Mouse (Mus musculus) heart, embryonic 13.5 days (tissue): ENCODE data around the gene Naa25. TPM values are rescaled to one million over a fixed set of nuclear protein-coding genes. Genes with fewer than 3 reads are reported as not detected.

Experiments used
- ATAC-seq: fragments of 200-750 bp; cut with Nextera tagmentation; 2 replicates; pipeline ENCODE4 v1.8.0; 2017; ENCODE audit warnings: moderate TSS enrichment; ENCODE audit not compliant: insufficient number of reproducible peaks, low FRiP score, low TSS enrichment; ENCODE audit errors: extremely low read depth
- H3K27ac ChIP-seq: fragments of 300-500 bp; sonication (generic); replicated peaks from 2 replicates; pipeline ENCODE4 v1.5.1; 2015; ENCODE audit warnings: moderate library complexity, mild to moderate bottlenecking, inconsistent platforms
- H3K27me3 ChIP-seq: fragments of 300-500 bp; sonication (generic); replicated peaks from 2 replicates; pipeline ENCODE4 v1.6.1; 2015; ENCODE audit warnings: mild to moderate bottlenecking, inconsistent platforms
- H3K36me3 ChIP-seq: fragments of 300-500 bp; sonication (generic); 2 replicates; pipeline ENCODE4 v1.6.1; 2015; ENCODE audit warnings: mild to moderate bottlenecking, inconsistent platforms
- H3K4me1 ChIP-seq: fragments of 300-500 bp; sonication (generic); 2 replicates; pipeline ENCODE4 v1.6.1; 2015; ENCODE audit warnings: inconsistent platforms
- H3K4me2 ChIP-seq: fragments of 300-500 bp; sonication (generic); 2 replicates; pipeline ENCODE4 v1.6.1; 2015; ENCODE audit warnings: inconsistent platforms, mild to moderate bottlenecking, moderate library complexity
- H3K4me3 ChIP-seq: fragments of 300-500 bp; sonication (generic); 2 replicates; pipeline ENCODE4 v1.5.1; 2015; ENCODE audit warnings: moderate library complexity, mild to moderate bottlenecking, inconsistent platforms
- H3K9ac ChIP-seq: fragments of 300-500 bp; sonication (generic); 2 replicates; pipeline ENCODE4 v1.6.1; 2015; ENCODE audit warnings: inconsistent platforms, mild to moderate bottlenecking, moderate library complexity
- H3K9me3 ChIP-seq: fragments of 300-500 bp; sonication (generic); 2 replicates; pipeline ENCODE4 v1.6.1; 2016; ENCODE audit warnings: inconsistent platforms
- WGBS: fragments of 180-500 bp; shearing (Covaris S2); methylation state at CpG from one replicate; pipeline ENCODE4 v1.1.7; 2015; ENCODE audit warnings: mixed read lengths; 5-methylcytosine and 5-hydroxymethylcytosine counted together
- polyA plus RNA-seq: library from polyadenylated mRNA; unstranded; fragments of >200 nt; fragmentation: Nextera tagmentation; extraction: Ambion mirVana; gene quantifications from 2 replicates; pipeline ENCODE4 v1.2.1, GENCODE M21; 2015

Gene Naa25
- polyA plus RNA-seq, 1 experiment from 2014 or later, result 30.4 TPM

DNA sequence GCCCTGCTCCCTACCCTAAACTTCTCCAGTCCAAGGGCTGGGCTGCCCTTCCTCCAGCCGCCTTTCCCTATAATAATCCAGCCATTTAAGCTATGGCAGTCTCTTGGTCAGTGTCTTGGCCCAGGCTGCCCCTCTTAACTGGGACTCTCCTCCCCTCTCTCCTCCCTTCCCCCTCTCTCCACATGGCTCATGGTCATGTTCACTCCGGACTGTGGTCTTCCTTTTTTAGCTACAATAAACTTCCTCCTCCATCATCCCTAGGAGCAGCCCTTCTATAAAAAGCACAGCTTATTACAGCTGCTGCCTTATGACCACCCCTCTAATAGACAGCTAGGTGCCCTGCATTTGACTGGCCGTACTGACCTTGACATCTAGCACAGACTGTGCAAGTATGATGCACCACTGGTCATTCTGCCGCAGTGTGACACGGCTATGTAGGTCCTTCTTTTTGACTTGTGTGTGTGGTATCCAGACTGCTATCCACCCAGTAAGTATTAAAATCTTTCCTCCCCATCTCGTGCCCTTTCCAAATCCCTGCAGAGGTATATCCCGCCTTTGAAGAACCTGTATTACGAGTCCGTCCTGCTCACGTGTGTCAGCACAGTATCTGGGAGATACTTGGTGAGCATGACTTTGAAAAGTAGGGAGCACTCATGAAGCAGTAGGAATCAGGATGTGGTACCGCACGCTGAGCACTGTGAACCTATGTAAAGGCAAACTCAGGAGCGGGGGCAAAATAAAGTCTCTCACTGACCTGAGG, 56.2 kb downstream of the Naa25 start:
- H3K9ac ChIP-seq, result peak overlapping the region; percentile 96
- peak overlapping the region; percentile 96 for H3K27ac ChIP-seq
- H3K4me3 ChIP-seq, result 0 out of 2 replicates have a peak overlapping the region, but pooled peaks have one; percentile 97
- ATAC-seq, result no peak
- no peaks in the 10 kb centered on the region for H3K9me3 ChIP-seq
- peak overlapping the region; percentile 74 for H3K4me2 ChIP-seq
- H3K27me3 ChIP-seq, result no peaks in the 10 kb centered on the region
- H3K4me1 ChIP-seq, result peaks cover 50% of the 10 kb centered on the region
- peaks cover 13% of the 10 kb centered on the region for H3K36me3 ChIP-seq
- 72% methylated on average over 13 of the region's 13 CpGs for WGBS

DNA sequence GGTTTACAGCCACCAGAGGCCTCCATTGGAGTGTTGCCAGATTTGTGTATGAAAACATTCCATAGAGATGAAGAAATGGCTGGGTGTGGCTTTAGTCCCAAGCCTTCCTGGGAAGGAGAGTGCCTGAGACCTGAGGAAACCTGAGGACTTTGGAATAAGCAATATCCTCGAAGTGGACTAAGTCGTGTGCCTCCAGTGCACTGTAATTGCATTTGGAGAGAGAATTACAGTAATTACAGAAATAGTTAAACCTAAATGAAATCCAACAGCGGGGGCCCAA, 56.7 kb downstream of the Naa25 start:
- H3K9ac ChIP-seq, result peak overlapping the region; percentile 96
- no peaks in the 10 kb centered on the region for H3K9me3 ChIP-seq
- no peaks in the 10 kb centered on the region for H3K27me3 ChIP-seq
- H3K36me3 ChIP-seq, result peaks cover 8% of the 10 kb centered on the region
- H3K4me3 ChIP-seq, result no peak overlapping the region
- H3K4me2 ChIP-seq, result peak overlapping the region; percentile 74
- H3K27ac ChIP-seq, result peak overlapping the region; percentile 96
- peaks cover 50% of the 10 kb centered on the region for H3K4me1 ChIP-seq
- 74% methylated on average over 3 of the region's 3 CpGs for WGBS
- no peak for ATAC-seq

DNA sequence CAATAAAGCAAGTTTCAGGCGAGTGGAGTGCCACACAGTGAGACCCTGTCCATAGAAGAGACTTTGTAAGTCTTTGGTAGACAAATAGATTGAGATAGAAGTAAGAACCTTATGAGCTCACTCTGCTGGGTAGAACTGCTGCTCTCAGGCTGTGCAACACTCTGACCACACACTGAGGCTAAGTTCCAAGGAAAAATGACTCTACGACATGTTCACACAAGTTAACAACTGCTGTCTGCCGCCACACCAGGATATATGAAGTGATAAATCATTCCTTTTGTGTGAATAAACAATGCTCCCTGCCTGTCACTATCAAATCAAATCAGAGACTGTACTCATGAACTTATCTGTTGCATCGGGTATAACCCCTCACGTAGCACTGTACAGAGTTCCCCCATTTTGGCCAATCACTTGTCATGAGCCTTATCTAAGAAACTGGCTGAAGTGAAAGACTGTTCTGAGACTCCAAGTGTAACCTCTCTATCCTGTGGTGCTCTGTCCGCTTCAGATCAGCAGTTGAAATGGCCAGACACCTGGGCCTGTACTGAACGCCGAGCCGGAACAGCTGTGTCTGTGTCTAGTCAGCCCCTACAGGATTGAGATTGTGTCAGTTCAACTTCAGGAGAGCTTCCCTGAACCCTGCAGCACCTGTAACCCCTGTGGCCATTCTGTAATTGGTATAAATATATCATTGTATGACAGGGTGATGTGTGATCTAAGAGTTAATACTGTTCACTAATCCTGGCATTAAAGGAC, 58.0 kb downstream of the Naa25 start:
- no peak overlapping the region for H3K9ac ChIP-seq

DNA sequence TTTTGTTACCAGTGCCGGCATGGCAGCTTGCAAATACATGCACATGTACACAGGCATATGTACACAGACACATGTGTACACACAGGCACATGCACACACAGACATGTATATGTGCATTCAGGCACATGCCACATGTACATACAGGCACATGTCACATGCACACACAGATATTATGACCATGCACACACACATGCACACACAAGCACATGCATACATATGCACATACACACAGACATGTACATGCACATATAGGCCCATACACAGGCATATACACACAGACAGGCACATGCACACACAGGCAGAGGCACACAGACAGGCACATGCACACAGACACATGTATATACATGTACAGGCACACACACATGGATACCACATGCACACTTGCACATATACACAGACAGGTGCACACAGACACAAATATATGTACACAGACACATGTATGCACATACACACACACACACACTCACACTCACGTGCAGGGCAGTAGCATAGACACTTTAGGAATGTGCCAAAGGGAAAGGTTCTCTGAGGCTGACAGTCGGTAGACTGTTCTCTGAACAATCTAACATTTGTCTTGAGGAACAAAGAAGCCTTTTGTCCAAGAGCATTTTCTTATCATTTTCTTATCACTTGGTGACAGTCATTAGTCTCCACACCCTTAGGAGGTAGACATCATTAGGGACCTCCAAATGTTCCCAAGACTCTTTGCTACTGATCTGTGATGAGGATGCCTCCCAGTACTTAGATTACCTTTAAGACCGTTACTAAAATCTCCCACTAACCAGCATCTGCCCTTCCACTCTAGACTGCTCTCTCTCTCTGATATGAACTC, 63.8 kb downstream of the Naa25 start:
- no peak for ATAC-seq
- H3K36me3 ChIP-seq, result no peaks in the 10 kb centered on the region

More for the DNA sequence above, 58.0 kb downstream of the Naa25 start:
- Histone ChIP-seq H3K27ac (peak overlapping the region; percentile 32; the same call in 1 of the 2 replicates), H3K4me1 (peaks cover 39% of the 10 kb centered on the region), H3K4me2 (no peak overlapping the region), H3K36me3 (no peaks in the 10 kb centered on the region), H3K27me3 (no peaks in the 10 kb centered on the region), H3K4me3 (no peak overlapping the region), H3K9me3 (no peaks in the 10 kb centered on the region)
- 59% methylated on average over 9 of the region's 9 CpGs for WGBS
- no peak for ATAC-seq

DNA sequence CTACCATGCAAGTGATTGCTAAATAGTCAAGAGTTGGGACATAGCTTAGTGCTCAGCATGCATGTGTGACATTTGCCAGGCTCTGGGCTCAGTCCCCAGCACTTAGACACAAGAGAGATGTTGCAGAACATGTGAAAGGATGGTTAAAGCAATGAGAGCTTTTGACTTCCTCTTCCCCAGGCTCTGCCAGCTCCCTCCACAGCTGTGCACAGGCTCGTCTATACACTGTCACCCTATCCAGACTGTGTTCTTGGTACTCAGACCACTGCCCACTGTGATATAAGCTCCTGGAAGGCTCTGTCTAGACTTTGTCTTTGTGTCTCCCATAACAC, 64.4 kb downstream of the Naa25 start:
- H3K4me1 ChIP-seq, result peaks cover 19% of the 10 kb centered on the region
- no peak for ATAC-seq
- H3K27ac ChIP-seq, result 0 out of 2 replicates have a peak overlapping the region, but pooled peaks have one; percentile 24
- no peak overlapping the region for H3K9ac ChIP-seq
- no peaks in the 10 kb centered on the region for H3K9me3 ChIP-seq
- WGBS, result 18% methylated on average over 1 of the region's 1 CpGs
- no peak overlapping the region for H3K4me3 ChIP-seq
- no peak overlapping the region for H3K4me2 ChIP-seq
- no peaks in the 10 kb centered on the region for H3K27me3 ChIP-seq
- no peaks in the 10 kb centered on the region for H3K36me3 ChIP-seq

More for the DNA sequence above, 63.8 kb downstream of the Naa25 start:
- Histone ChIP-seq H3K27me3 (no peaks in the 10 kb centered on the region), H3K9me3 (no peaks in the 10 kb centered on the region), H3K9ac (no peak overlapping the region), H3K4me2 (no peak overlapping the region), H3K4me3 (no peak overlapping the region), H3K27ac (0 out of 2 replicates have a peak overlapping the region, but pooled peaks have one; percentile 24), H3K4me1 (peaks cover 19% of the 10 kb centered on the region)
- 33% methylated on average over 4 of the region's 4 CpGs for WGBS

DNA sequence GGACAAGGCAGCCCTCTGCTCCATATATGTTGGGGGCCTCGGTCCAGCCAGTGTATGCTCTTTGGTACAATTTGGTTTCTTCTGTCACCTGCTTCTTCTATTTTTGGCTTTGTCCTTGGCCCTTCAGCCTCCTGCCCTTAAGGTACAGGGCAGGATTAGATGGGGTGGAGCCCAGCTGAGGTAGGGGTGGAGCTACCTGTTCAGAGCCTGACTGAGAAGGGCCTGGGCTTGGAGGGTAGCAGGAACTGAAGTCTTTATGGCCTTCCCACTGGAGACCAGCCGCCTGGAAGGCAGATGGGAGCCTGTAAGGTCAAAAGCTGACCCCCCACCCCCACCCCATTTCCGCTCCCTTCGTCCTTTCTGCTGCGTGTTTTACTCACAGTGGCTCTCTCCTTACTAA, 65.2 kb downstream of the Naa25 start:
- Histone ChIP-seq H3K27ac (no peak overlapping the region), H3K9ac (no peak overlapping the region), H3K27me3 (no peaks in the 10 kb centered on the region), H3K4me1 (peaks cover 19% of the 10 kb centered on the region), H3K4me2 (no peak overlapping the region), H3K4me3 (no peak overlapping the region), H3K9me3 (no peaks in the 10 kb centered on the region), H3K36me3 (no peaks in the 10 kb centered on the region)
- no peak for ATAC-seq
- whole genome bisulfite sequencing, result 70% methylated on average over 5 of the region's 5 CpGs

DNA sequence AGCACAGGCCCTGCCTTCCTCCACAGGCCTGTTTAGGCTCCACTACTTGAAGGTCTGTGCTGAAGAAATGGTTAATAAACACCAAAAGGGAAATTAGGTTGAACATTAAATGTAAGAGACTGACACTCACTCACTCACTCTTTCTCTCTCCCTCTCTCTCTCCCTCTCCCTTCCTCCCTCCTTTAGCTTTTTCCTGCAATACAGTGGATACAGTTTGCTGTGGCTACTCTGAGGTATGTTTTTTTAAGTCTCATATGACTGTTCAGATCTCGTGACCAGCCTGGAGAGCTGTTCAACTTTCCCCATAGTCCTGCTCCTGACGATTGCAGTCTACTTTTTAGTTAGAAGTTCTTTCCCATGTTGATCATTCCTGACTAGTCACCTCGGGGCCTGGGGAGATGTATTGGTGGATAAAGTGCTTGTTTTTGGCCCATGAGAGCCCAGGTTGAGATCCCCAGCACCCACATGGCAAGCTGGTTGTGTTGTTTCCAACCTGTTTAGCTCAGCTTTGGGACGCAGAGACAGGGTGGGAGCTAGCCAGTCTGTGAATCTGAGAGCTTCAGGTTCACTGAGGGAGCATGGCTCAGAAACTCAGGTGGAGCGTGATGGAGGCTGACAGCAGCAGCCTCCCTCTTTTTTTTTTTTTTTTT, 66.0 kb downstream of the Naa25 start:
- Histone ChIP-seq H3K9me3 (no peaks in the 10 kb centered on the region), H3K4me2 (no peak overlapping the region), H3K4me1 (peaks cover 19% of the 10 kb centered on the region), H3K36me3 (no peaks in the 10 kb centered on the region), H3K9ac (no peak overlapping the region), H3K27me3 (no peaks in the 10 kb centered on the region), H3K27ac (no peak overlapping the region), H3K4me3 (no peak overlapping the region)
- WGBS, result 59% methylated on average over 5 of the region's 5 CpGs
- no peak for ATAC-seq

DNA sequence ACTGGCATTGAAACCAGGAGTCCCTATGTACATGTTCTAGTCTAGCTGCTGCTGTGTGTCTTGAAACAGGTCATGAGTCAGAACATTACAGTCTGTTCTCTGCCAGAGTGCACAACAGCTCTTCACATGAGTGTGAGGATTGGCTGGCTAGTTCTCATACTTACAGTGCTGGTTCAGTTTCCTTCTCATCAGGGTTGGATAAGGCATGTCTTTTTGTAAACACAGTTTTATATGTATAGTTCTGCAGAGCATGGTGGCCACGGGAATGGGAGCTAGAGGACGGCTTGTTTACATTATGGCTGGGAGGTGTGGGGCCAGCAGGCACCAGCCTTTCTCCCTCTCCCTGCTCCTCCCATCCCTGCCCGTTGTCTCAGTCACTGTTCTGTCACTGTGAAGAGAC, 71.8 kb downstream of the Naa25 start:
- 26% methylated on average over 3 of the region's 3 CpGs for WGBS
- Histone ChIP-seq H3K4me2 (no peak overlapping the region), H3K4me3 (no peak overlapping the region), H3K9ac (no peak overlapping the region), H3K36me3 (no peaks in the 10 kb centered on the region), H3K9me3 (no peaks in the 10 kb centered on the region), H3K27ac (no peak overlapping the region), H3K4me1 (peaks cover 3% of the 10 kb centered on the region; the same call in 1 of the 2 replicates), H3K27me3 (no peaks in the 10 kb centered on the region)
- no peak for ATAC-seq

DNA sequence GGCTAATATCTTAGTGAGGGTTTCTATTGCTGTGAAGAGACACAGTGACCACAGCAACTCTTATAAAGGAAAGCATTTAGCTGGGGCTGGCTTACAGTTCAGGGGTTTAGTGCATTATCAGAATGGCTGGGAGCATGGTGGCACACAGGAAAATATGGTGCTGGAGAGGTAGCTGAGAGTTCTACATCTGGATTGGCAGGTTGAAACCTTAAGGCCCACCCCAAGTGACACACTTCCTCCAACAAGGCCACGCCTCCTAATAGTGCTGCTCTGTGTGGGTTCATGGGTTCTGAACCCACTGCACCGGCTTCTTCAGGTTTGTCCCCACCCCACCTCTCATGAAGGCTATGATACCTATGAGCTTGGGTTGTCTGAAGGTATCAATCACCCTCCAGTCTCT, 74.7 kb downstream of the Naa25 start:
- 78% methylated on average over 2 of the region's 2 CpGs for WGBS
- Histone ChIP-seq H3K4me1 (peaks cover 3% of the 10 kb centered on the region; the same call in 1 of the 2 replicates), H3K27me3 (no peaks in the 10 kb centered on the region), H3K9ac (no peak overlapping the region), H3K4me2 (no peak overlapping the region), H3K36me3 (no peaks in the 10 kb centered on the region), H3K27ac (no peak overlapping the region), H3K9me3 (no peaks in the 10 kb centered on the region), H3K4me3 (no peak overlapping the region)
- ATAC-seq, result no peak

DNA sequence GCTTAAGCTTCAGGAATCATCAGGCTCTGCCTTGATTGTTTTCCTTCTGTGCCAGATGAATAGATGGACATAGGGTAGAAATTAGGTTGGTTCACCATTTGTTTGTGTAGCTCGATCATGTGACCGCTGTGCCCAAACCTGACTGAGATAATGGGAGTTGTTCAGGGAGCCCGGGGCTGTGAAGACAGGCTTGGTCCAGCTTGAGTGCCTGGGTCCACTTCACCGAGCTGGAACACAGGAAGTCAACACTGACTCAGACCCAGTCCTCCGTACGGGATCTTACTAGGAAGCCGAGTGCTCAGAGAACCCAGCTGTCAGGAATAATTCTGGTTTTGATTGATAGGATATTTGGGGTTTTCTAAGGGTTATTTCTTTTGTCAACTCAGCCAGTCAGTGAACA, 76.9 kb downstream of the Naa25 start:
- Histone ChIP-seq H3K4me3 (no peak overlapping the region), H3K9ac (no peak overlapping the region), H3K27ac (no peak overlapping the region), H3K27me3 (no peaks in the 10 kb centered on the region), H3K9me3 (no peaks in the 10 kb centered on the region), H3K4me2 (no peak overlapping the region), H3K4me1 (peaks cover 3% of the 10 kb centered on the region; the same call in 1 of the 2 replicates), H3K36me3 (no peaks in the 10 kb centered on the region)
- ATAC-seq, result no peak
- 68% methylated on average over 7 of the region's 7 CpGs for WGBS

DNA sequence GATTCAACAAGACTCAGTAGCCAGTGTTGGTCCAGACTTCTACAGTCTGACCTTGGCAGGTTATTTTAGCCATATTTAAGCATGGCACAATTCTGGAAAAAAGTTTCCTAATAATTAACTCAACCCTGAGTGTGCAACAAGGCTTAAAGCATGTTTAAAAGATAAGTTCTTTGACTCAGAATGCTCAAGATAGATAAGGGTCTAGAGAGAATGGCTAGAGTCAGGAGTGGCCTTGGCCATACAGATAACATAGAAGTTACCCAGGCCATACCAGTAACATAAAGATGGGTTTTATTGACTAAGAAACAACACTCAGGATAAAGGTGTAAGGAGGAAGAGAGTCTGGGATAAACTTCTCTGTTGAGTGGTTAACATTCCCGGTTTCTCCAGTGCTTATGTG, 78.3 kb downstream of the Naa25 start:
- Histone ChIP-seq H3K4me1 (no peaks in the 10 kb centered on the region), H3K27me3 (no peaks in the 10 kb centered on the region), H3K27ac (no peak overlapping the region), H3K4me3 (no peak overlapping the region), H3K9me3 (no peaks in the 10 kb centered on the region), H3K9ac (no peak overlapping the region), H3K36me3 (no peaks in the 10 kb centered on the region), H3K4me2 (no peak overlapping the region)
- ATAC-seq, result no peak
- 74% methylated on average over 1 of the region's 1 CpGs for WGBS
